Mouse (Mus musculus) neural tube, embryonic 15.5 days (tissue): ENCODE measurements around the gene Primpol. TPM values are rescaled to one million over a fixed set of nuclear protein-coding genes. Genes with fewer than 3 reads are reported as not detected.

Experiments used
- ATAC-seq: fragments of 200-750 bp; cut with Nextera tagmentation; 2 replicates; pipeline ENCODE4 v1.8.0; 2017; ENCODE audit warnings: mild to moderate bottlenecking, moderate TSS enrichment, moderate library complexity; ENCODE audit not compliant: low FRiP score
- H3K27ac ChIP-seq: fragments of 300-500 bp; sonication (generic); replicated peaks from 2 replicates; pipeline ENCODE4 v1.5.1; 2015; ENCODE audit warnings: mild to moderate bottlenecking, inconsistent platforms
- H3K27me3 ChIP-seq: fragments of 300-500 bp; sonication (generic); replicated peaks from 2 replicates; pipeline ENCODE4 v1.6.1; 2015; ENCODE audit warnings: inconsistent platforms
- H3K36me3 ChIP-seq: fragments of 300-500 bp; sonication (generic); 2 replicates; pipeline ENCODE4 v1.6.1; 2015; ENCODE audit warnings: inconsistent platforms
- H3K4me1 ChIP-seq: fragments of 300-500 bp; sonication (generic); 2 replicates; pipeline ENCODE4 v1.6.1; 2015; ENCODE audit warnings: inconsistent platforms
- H3K4me2 ChIP-seq: fragments of 300-500 bp; sonication (generic); 2 replicates; pipeline ENCODE4 v1.6.1; 2015; ENCODE audit warnings: inconsistent platforms, mild to moderate bottlenecking, moderate library complexity
- H3K4me3 ChIP-seq: fragments of 300-500 bp; sonication (generic); replicated peaks from 2 replicates; pipeline ENCODE4 v1.5.1; 2015; ENCODE audit warnings: mild to moderate bottlenecking, inconsistent platforms
- H3K9ac ChIP-seq: fragments of 300-500 bp; sonication (generic); replicated peaks from 2 replicates; pipeline ENCODE4 v1.6.1; 2015; ENCODE audit warnings: mild to moderate bottlenecking, inconsistent platforms
- H3K9me3 ChIP-seq: fragments of 300-500 bp; sonication (generic); replicated peaks from 2 replicates; pipeline ENCODE4 v1.6.1; 2016; ENCODE audit warnings: inconsistent platforms
- WGBS: fragments of 180-500 bp; shearing (Covaris S2); methylation state at CpG from one replicate; pipeline ENCODE4 v1.1.7; 2015; ENCODE audit warnings: mixed read lengths; 5-methylcytosine and 5-hydroxymethylcytosine counted together
- polyA plus RNA-seq: library from polyadenylated mRNA; unstranded; fragments of >200 nt; fragmentation: Nextera tagmentation; extraction: Ambion mirVana; gene quantifications from 2 replicates; pipeline ENCODE4 v1.2.1, GENCODE M21; 2015

Primpol gene
- polyA plus RNA-seq, 1 experiment from 2014 or later: 8.4 TPM

DNA sequence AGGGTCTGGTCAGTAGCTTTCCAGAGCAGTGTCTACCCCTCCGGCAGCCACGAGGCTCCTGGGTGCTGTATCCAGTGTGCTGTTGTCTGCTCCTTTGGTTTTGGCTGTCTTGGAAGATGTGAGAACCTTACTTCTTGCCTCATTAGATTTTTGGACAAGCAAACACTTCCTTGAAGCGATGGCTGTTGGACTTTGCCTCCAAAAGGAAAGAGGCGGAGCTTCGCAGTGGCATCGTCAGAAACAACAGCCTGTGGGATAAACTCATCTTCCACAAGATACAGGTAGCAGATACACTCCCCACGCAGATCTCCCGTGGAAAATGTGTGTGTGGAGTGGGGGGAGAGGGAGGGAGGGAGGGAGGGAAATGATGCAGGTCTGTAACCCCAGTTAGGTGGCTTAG lies 90.9 kb downstream of the Primpol start:
- Histone ChIP-seq H3K9ac (no peak overlapping the region), H3K9me3 (no peaks in the 10 kb centered on the region), H3K27me3 (no peaks in the 10 kb centered on the region), H3K4me1 (no peaks in the 10 kb centered on the region), H3K4me3 (no peak overlapping the region), H3K4me2 (no peak overlapping the region), H3K36me3 (peaks cover 40% of the 10 kb centered on the region), H3K27ac (no peak overlapping the region)
- WGBS: 92% methylated on average over 8 of the region's 8 CpGs
- ATAC-seq: no peak

Other genes with a start within 250 kb of the Primpol start
- gene Acsl1, start 146.2 kb downstream of the Primpol start, polyA plus RNA-seq: 17.0 and 17.2 TPM in 2 replicates
- gene Cenpu, start 65.2 kb downstream of the Primpol start, polyA plus RNA-seq: 6.3 and 8.2 TPM in 2 replicates
- gene Casp3, start 79 bp upstream of the Primpol start, polyA plus RNA-seq: 192 and 212 TPM in 2 replicates
- 10.2 and 18.6 TPM in 2 replicates for gene Irf2, start 122.5 kb upstream of the Primpol start, polyA plus RNA-seq